Mouse (Mus musculus) B cell, adult (primary cell): ENCODE results near the gene Gm10772. TPM values are rescaled to one million over a fixed set of nuclear protein-coding genes. Genes with fewer than 3 reads are reported as not detected.

ENCODE experiments used
- total RNA-seq: library from RNA; stranded (reverse); gene quantifications from 4 replicates; pipeline ENCODE4 v1.2.4, GENCODE M21; 2023; ENCODE audit not compliant: inconsistent age

Gm10772 gene
- total RNA-seq = not detected in 4 replicates

GRCm38 (mm10) chr13:66227473-66227872, at the start of gene Gm10772:
Gm10772 (minus strand) TSS chr13:66227573.

Other genes with a start within 250 kb of the Gm10772 start
- gene Gm10324, start 108.0 kb downstream of the Gm10772 start, total RNA-seq = not detected in 4 replicates
- not detected in 4 replicates for gene 2410141K09Rik, start 213.5 kb upstream of the Gm10772 start, total RNA-seq